Mouse (Mus musculus): ENCODE measurements at regions not wholly inside any gene's neighbourhood (a gene's known extent, or its start where the extent isn't known, plus 50 kb on each side); places are given as distances from the start of the nearest gene placed in this dataset.

- WGBS, result 6% methylated on average over 15 of the region's 15 CpGs
- Histone ChIP-seq H3K4me2 (replicated peaks) (peak overlapping the region; percentile 29), H3K9ac (replicated peaks) (peak overlapping the region; percentile 25; the same call in 1 of the 2 replicates), H3K9me3 (no peaks in the 10 kb centered on the region), H3K27ac (replicated peaks) (peak overlapping the region; percentile 46), H3K4me3 (no peak overlapping the region), H3K36me3 (no peaks in the 10 kb centered on the region), H3K27me3 (no peaks in the 10 kb centered on the region), H3K4me1 (peaks cover 18% of the 10 kb centered on the region)
- 0 out of 2 replicates have a peak, but pooled peaks have one; percentile 55 for ATAC-seq (replicated peaks)
These were observed 95.1 kb upstream of the Errfi1 start for GRCm38 (mm10) chr4:150758467-150759237.

GRCm38 (mm10) chr4:150757815-150758426, 95.8 kb upstream of the Errfi1 start:
- WGBS, result 26% methylated on average over 10 of the region's 10 CpGs
- no peaks in the 10 kb centered on the region for H3K9me3 ChIP-seq
- no peak overlapping the region for H3K4me2 ChIP-seq (replicated peaks)

GRCm38 (mm10) chr4:150757291-150757741, 96.4 kb upstream of the Errfi1 start:
- Histone ChIP-seq H3K4me3 (no peak overlapping the region), H3K9ac (replicated peaks) (no peak overlapping the region), H3K4me1 (peaks cover 18% of the 10 kb centered on the region), H3K27me3 (no peaks in the 10 kb centered on the region), H3K4me2 (replicated peaks) (no peak overlapping the region), H3K27ac (replicated peaks) (no peak overlapping the region), H3K9me3 (no peaks in the 10 kb centered on the region), H3K36me3 (no peaks in the 10 kb centered on the region)
- WGBS, result 73% methylated on average over 10 of the region's 10 CpGs
- ATAC-seq (replicated peaks), result no peak

More at GRCm38 (mm10) chr4:150757815-150758426, 95.8 kb upstream of the Errfi1 start:
- Histone ChIP-seq H3K27ac (replicated peaks) (peak overlapping the region; percentile 46), H3K9ac (replicated peaks) (peak overlapping the region; percentile 25; the same call in 1 of the 2 replicates), H3K4me1 (peaks cover 18% of the 10 kb centered on the region), H3K4me3 (no peak overlapping the region), H3K36me3 (no peaks in the 10 kb centered on the region), H3K27me3 (no peaks in the 10 kb centered on the region)
- peak; percentile 46; the same call in 1 of the 2 replicates for ATAC-seq (replicated peaks)

- H3K4me1 ChIP-seq, result peaks cover 18% of the 10 kb centered on the region
- no peak overlapping the region for H3K9ac ChIP-seq (replicated peaks)
- no peaks in the 10 kb centered on the region for H3K27me3 ChIP-seq
- 96% methylated on average over 7 of the region's 7 CpGs for WGBS
- ATAC-seq (replicated peaks), result no peak
- H3K36me3 ChIP-seq, result no peaks in the 10 kb centered on the region
- H3K27ac ChIP-seq (replicated peaks), result no peak overlapping the region
- H3K4me2 ChIP-seq (replicated peaks), result no peak overlapping the region
- no peak overlapping the region for H3K4me3 ChIP-seq
- H3K9me3 ChIP-seq, result no peaks in the 10 kb centered on the region
These were observed 98.3 kb upstream of the Errfi1 start for GRCm38 (mm10) chr4:150755446-150755845.

- Histone ChIP-seq H3K9ac (replicated peaks) (no peak overlapping the region), H3K4me3 (no peak overlapping the region), H3K36me3 (no peaks in the 10 kb centered on the region), H3K27me3 (no peaks in the 10 kb centered on the region), H3K27ac (replicated peaks) (no peak overlapping the region), H3K9me3 (no peaks in the 10 kb centered on the region), H3K4me1 (0 out of 2 replicates have a peak, but pooled peaks cover under 1% of the 10 kb centered on the region), H3K4me2 (replicated peaks) (no peak overlapping the region)
- WGBS, result 96% methylated on average over 8 of the region's 8 CpGs
- no peak for ATAC-seq (replicated peaks)
These were observed 100.2 kb upstream of the Slc45a1 start for GRCm38 (mm10) chr4:150752151-150752550.

GRCm38 (mm10) chr4:150750445-150751213, 98.7 kb upstream of the Slc45a1 start:
- H3K9me3 ChIP-seq, result no peaks in the 10 kb centered on the region
- H3K27me3 ChIP-seq, result no peaks in the 10 kb centered on the region
- H3K9ac ChIP-seq (replicated peaks), result no peak overlapping the region
- 81% methylated on average over 13 of the region's 13 CpGs for WGBS
- H3K36me3 ChIP-seq, result no peaks in the 10 kb centered on the region
- peaks cover 8% of the 10 kb centered on the region; the same call in 1 of the 2 replicates for H3K4me1 ChIP-seq
- no peak overlapping the region for H3K27ac ChIP-seq (replicated peaks)
- no peak overlapping the region for H3K4me3 ChIP-seq
- H3K4me2 ChIP-seq (replicated peaks), result no peak overlapping the region
- no peak for ATAC-seq (replicated peaks)

GRCm38 (mm10) chr4:150749066-150749465, 97.1 kb upstream of the Slc45a1 start:
- WGBS, result 88% methylated on average over 8 of the region's 8 CpGs

GRCm38 (mm10) chr4:150748099-150749000, 96.4 kb upstream of the Slc45a1 start:
- H3K4me2 ChIP-seq (replicated peaks), result no peak overlapping the region
- H3K9ac ChIP-seq (replicated peaks), result no peak overlapping the region
- H3K27me3 ChIP-seq, result no peaks in the 10 kb centered on the region
- no peak overlapping the region for H3K4me3 ChIP-seq
- no peak overlapping the region for H3K27ac ChIP-seq (replicated peaks)
- 83% methylated on average over 13 of the region's 13 CpGs for WGBS
- no peaks in the 10 kb centered on the region for H3K36me3 ChIP-seq
- H3K9me3 ChIP-seq, result no peaks in the 10 kb centered on the region
- ATAC-seq (replicated peaks), result no peak
- peaks cover 11% of the 10 kb centered on the region; the same call in 1 of the 2 replicates for H3K4me1 ChIP-seq

More at GRCm38 (mm10) chr4:150749066-150749465, 97.1 kb upstream of the Slc45a1 start:
- H3K4me1 ChIP-seq, result peaks cover 11% of the 10 kb centered on the region; the same call in 1 of the 2 replicates
- H3K4me2 ChIP-seq (replicated peaks), result no peak overlapping the region
- no peak overlapping the region for H3K9ac ChIP-seq (replicated peaks)
- H3K9me3 ChIP-seq, result no peaks in the 10 kb centered on the region
- no peaks in the 10 kb centered on the region for H3K36me3 ChIP-seq
- H3K27ac ChIP-seq (replicated peaks), result no peak overlapping the region
- no peak overlapping the region for H3K4me3 ChIP-seq
- ATAC-seq (replicated peaks), result no peak
- no peaks in the 10 kb centered on the region for H3K27me3 ChIP-seq

GRCm38 (mm10) chr4:150746430-150746923, 94.5 kb upstream of the Slc45a1 start:
- Histone ChIP-seq H3K9me3 (no peaks in the 10 kb centered on the region), H3K9ac (replicated peaks) (no peak overlapping the region), H3K4me1 (peaks cover 11% of the 10 kb centered on the region; the same call in 1 of the 2 replicates), H3K4me3 (no peak overlapping the region), H3K36me3 (no peaks in the 10 kb centered on the region), H3K27ac (replicated peaks) (no peak overlapping the region; the same call in 1 of the 2 replicates), H3K27me3 (no peaks in the 10 kb centered on the region), H3K4me2 (replicated peaks) (no peak overlapping the region)
- 83% methylated on average over 13 of the region's 13 CpGs for WGBS
- ATAC-seq (replicated peaks), result no peak

- no peaks in the 10 kb centered on the region for H3K36me3 ChIP-seq
- no peak for ATAC-seq (replicated peaks)
- H3K27me3 ChIP-seq, result no peaks in the 10 kb centered on the region
- H3K9ac ChIP-seq (replicated peaks), result no peak overlapping the region
- no peak overlapping the region for H3K4me3 ChIP-seq
- peaks cover 11% of the 10 kb centered on the region; the same call in 1 of the 2 replicates for H3K4me1 ChIP-seq
- H3K4me2 ChIP-seq (replicated peaks), result no peak overlapping the region
- no peaks in the 10 kb centered on the region for H3K9me3 ChIP-seq
- H3K27ac ChIP-seq (replicated peaks), result no peak overlapping the region; the same call in 1 of the 2 replicates
- WGBS, result 60% methylated on average over 7 of the region's 7 CpGs
These were observed 93.8 kb upstream of the Slc45a1 start for GRCm38 (mm10) chr4:150745529-150746429.
